Mouse (Mus musculus) mouse trophoblast stem cell (cell line): Measurements from ENCODE around the gene Sla2.
"Not testable (repeated sequence)": the region's sequence is repeated elsewhere in the genome, so short reads cannot be mapped to it uniquely, and the experiment has no call there.

Experiments
- in situ Hi-C, 2 experiments: fragments of 300-500 bp; cut with MseI, MboI; formaldehyde crosslinking; loops; 2 replicates in 1 of 2; 3 replicates in 1 of 2; pipeline ENCODE4 v1.15.1; 2025

The Sla2 gene

GRCm38 (mm10) chr2:156868994-156869393 lies 18.0 kb downstream of the Sla2 start:
- in situ Hi-C loops, result no loop called here

- in situ Hi-C loops, result no loop called here
These were observed 22.5 kb downstream of the Sla2 start for GRCm38 (mm10) chr2:156864481-156864880.

- in situ Hi-C loops, result no loop called here
These were observed 23.4 kb downstream of the Sla2 start for GRCm38 (mm10) chr2:156863487-156864160.

- in situ Hi-C loops, result no loop called here
These were observed 24.1 kb downstream of the Sla2 start, which contains the start of gene Rab5if for GRCm38 (mm10) chr2:156862772-156863486. TSS of gene Rab5if (plus strand) at chr2:156863128.

- in situ Hi-C loops, result no loop called here
These were observed 24.8 kb downstream of the Sla2 start for GRCm38 (mm10) chr2:156862041-156862717.

GRCm38 (mm10) chr2:156858671-156859070 lies 28.3 kb downstream of the Sla2 start:
- in situ Hi-C loops, result no loop called here

GRCm38 (mm10) chr2:156857835-156858234 lies 29.2 kb downstream of the Sla2 start, which contains the start of gene 4930518I15Rik:
TSS of gene 4930518I15Rik (minus strand) at chr2:156857946.
- in situ Hi-C loops, result no loop called here

GRCm38 (mm10) chr2:156857385-156857791 lies 29.6 kb downstream of the Sla2 start:
- in situ Hi-C loops, result no loop called here

- in situ Hi-C loops, result no loop called here
These were observed 30.7 kb downstream of the Sla2 start for GRCm38 (mm10) chr2:156856311-156856710.

- in situ Hi-C loops, result not testable (repeated sequence)
These were observed 32.8 kb downstream of the Sla2 start for GRCm38 (mm10) chr2:156853999-156854771.

- in situ Hi-C loops, result not testable (repeated sequence)
These were observed 33.4 kb downstream of the Sla2 start for GRCm38 (mm10) chr2:156853584-156853983.

GRCm38 (mm10) chr2:156850505-156850904 lies 36.5 kb downstream of the Sla2 start:
- in situ Hi-C loops, result no loop called here

- in situ Hi-C loops, result no loop called here
These were observed 38.3 kb downstream of the Sla2 start for GRCm38 (mm10) chr2:156848526-156849182.

GRCm38 (mm10) chr2:156847653-156848052 lies 39.3 kb downstream of the Sla2 start:
- in situ Hi-C loops, result no loop called here

- in situ Hi-C loops, result no loop called here
These were observed 42.3 kb downstream of the Sla2 start for GRCm38 (mm10) chr2:156844715-156845114.

- in situ Hi-C loops, result no loop called here
These were observed 43.7 kb downstream of the Sla2 start for GRCm38 (mm10) chr2:156843331-156843730.

- in situ Hi-C loops, result no loop called here
These were observed 44.3 kb downstream of the Sla2 start for GRCm38 (mm10) chr2:156842711-156843110.

- in situ Hi-C loops, result no loop called here
These were observed 44.9 kb downstream of the Sla2 start for GRCm38 (mm10) chr2:156841841-156842706.

GRCm38 (mm10) chr2:156841028-156841840 lies 45.8 kb downstream of the Sla2 start:
- in situ Hi-C loops, result no loop called here
